Mouse (Mus musculus): ENCODE results near the gene Gm20695.

- TF ChIP-seq CTCF (IDR thresholded peaks at IDR 0.05; ENCODE audit: control insufficient read depth, insufficient read depth, low read length) (no peak), POLR2A (IDR thresholded peaks at IDR 0.05; ENCODE audit: borderline replicate concordance, control insufficient read depth, low read depth, low read length) (no peak; the same call in 1 of the 2 replicates)
Measured at GRCm38 (mm10) chr16:3846711-3847518, 37.5 kb upstream of the Gm20695 start, which contains the start of gene Zfp174.
